Mouse (Mus musculus) heart, adult 2 months (tissue): ENCODE measurements around the gene Gm45837. TPM values are rescaled to one million over a fixed set of nuclear protein-coding genes. Genes with fewer than 3 reads are reported as not detected.
A peak's percentile ranks its signal among the peaks of the same experiment; 100 is the strongest.

ENCODE experiments used
- DNase-seq, 2 experiments: peaks; one replicate each; pipeline ENCODE4 v3.0.0; 2021
- H3K27ac ChIP-seq: fragments of 200-600 bp; 2 replicates; pipeline ENCODE4 v1.8.1; 2022
- H3K27me3 ChIP-seq: fragments of 200-500 bp; 2 replicates; pipeline ENCODE4 v1.6.1; 2012; ENCODE audit warnings: mild to moderate bottlenecking, low read length, inconsistent platforms, mixed read lengths; ENCODE audit not compliant: control insufficient read depth, insufficient read depth
- H3K36me3 ChIP-seq: fragments of 200-500 bp; 2 replicates; pipeline ENCODE4 v1.6.1; 2012; ENCODE audit warnings: low read length, inconsistent platforms; ENCODE audit not compliant: control insufficient read depth, insufficient read depth
- H3K4me1 ChIP-seq: fragments of 200-500 bp; 2 replicates; pipeline ENCODE4 v1.6.1; 2011; ENCODE audit warnings: low read length; ENCODE audit not compliant: control insufficient read depth, insufficient read depth
- H3K4me3 ChIP-seq: fragments of 200-600 bp; 2 replicates; pipeline ENCODE4 v1.8.1; 2022
- H3K79me2 ChIP-seq: fragments of 200-500 bp; replicated peaks from 2 replicates; pipeline ENCODE4 v1.6.1; 2012; ENCODE audit warnings: mild to moderate bottlenecking, inconsistent platforms, low read length, moderate library complexity, mixed read lengths; ENCODE audit not compliant: control insufficient read depth, insufficient read depth
- H3K9ac ChIP-seq: fragments of 200-500 bp; 2 replicates; pipeline ENCODE4 v1.6.1; 2012; ENCODE audit warnings: low read depth, mild to moderate bottlenecking, control low read depth, inconsistent platforms, low read length, mixed read lengths
- CTCF ChIP-seq: fragments of 200-600 bp; IDR thresholded peaks from 2 replicates; pipeline ENCODE4 v1.8.1; 2022; ENCODE audit warnings: antibody characterized with exemption, mild to moderate bottlenecking, moderate library complexity
- EP300 ChIP-seq: fragments of 200-500 bp; IDR thresholded peaks from 2 replicates; pipeline ENCODE4 v1.6.1; 2011; ENCODE audit warnings: low read depth, low read length, control low read depth; ENCODE audit not compliant: insufficient read depth
- POLR2A ChIP-seq: fragments of 200-500 bp; IDR thresholded peaks from 2 replicates; pipeline ENCODE4 v1.6.1; 2011; ENCODE audit warnings: mild to moderate bottlenecking, low read depth, low read length, control low read depth; ENCODE audit not compliant: insufficient read depth
- WGBS: fragments of 180-500 bp; shearing (Covaris S2); methylation state at CpG from one replicate; pipeline ENCODE4 v1.1.7; 2018; 5-methylcytosine and 5-hydroxymethylcytosine counted together
- intact Hi-C: fragments of 180-260 bp; cut with DNase I; formaldehyde crosslinking; loops from one replicate; pipeline ENCODE4 v1.15.1; 2025
- polyA plus RNA-seq: library from polyadenylated mRNA; depleted of rRNA; stranded (reverse); fragments of >200 nt; gene quantifications from 2 replicates; pipeline ENCODE4 v1.2.3, GENCODE M21; 2012
- total RNA-seq, 2 experiments: library from RNA; stranded (reverse); gene quantifications; 2 replicates each; pipeline ENCODE4 v1.2.3; 2021

Gene Gm45837
- total and polyA plus RNA-seq, 3 experiments: not detected

DNA sequence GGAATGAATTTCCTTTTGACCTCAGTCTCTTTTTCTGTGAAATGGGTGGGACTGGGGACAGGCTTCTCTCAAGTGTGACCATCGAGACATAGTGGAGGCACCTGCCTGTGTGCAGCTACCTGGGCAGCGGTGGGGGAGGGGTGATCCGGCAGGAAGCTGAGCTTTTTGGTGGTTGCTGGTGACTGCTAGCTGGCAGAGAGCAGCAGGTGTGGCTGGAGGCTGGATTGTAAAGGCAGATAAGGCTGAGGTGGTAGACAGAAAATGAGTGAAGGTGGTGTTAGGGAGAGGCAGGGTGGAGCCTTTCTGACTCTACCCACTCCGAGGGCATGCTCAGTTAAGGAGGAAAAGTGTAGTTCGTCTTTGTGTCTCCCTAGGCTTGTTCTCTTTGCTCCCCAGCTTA lies 76.4 kb downstream of the Gm45837 start:
- no peak for TF ChIP-seq POLR2A
- no peak for TF ChIP-seq EP300
- no peak for TF ChIP-seq CTCF

DNA sequence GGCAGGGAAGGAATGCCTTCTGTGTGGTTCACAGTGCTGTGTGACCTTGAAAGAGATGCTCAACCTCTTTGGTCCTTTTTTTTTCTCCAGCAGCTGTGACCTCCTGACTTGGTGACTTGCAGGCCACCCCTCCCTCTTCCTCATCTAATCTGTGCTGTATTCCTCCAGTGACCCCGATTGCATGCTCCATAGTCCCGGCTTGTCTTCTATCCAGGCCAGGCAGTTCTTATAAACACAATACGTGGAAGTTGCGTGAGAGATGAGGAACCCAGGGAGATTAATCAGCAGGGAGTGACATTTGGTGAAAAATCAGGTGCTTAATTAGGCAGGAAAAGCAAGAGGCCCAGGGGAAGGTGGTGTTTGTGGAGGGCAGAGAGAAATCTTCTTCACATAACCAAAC lies 80.3 kb downstream of the Gm45837 start:
- intact Hi-C loops: no loop called here

More for the DNA sequence above, 76.4 kb downstream of the Gm45837 start:
- Histone ChIP-seq H3K9ac (no peak overlapping the region), H3K27ac (no peak overlapping the region), H3K79me2 (no peaks in the 10 kb centered on the region), H3K4me3 (no peak overlapping the region), H3K27me3 (no peaks in the 10 kb centered on the region), H3K36me3 (peaks cover 2% of the 10 kb centered on the region), H3K4me1 (peaks cover 20% of the 10 kb centered on the region)
- 88% methylated on average over 5 of the region's 5 CpGs for WGBS
- intact Hi-C loops: no loop called here
- DNase-seq: no peak

GRCm38 (mm10) chr7:101498385-101498784 lies 87.7 kb downstream of the Gm45837 start:
- no peak for DNase-seq
- peaks cover 13% of the 10 kb centered on the region for H3K4me1 ChIP-seq
- H3K27me3 ChIP-seq: no peaks in the 10 kb centered on the region
- TF ChIP-seq CTCF: no peak
- TF ChIP-seq EP300: no peak
- TF ChIP-seq POLR2A: no peak
- peak overlapping the region; percentile 55 for H3K27ac ChIP-seq
- WGBS: 42% methylated on average over 3 of the region's 3 CpGs
- H3K4me3 ChIP-seq: no peak overlapping the region
- H3K9ac ChIP-seq: no peak overlapping the region
- no peaks in the 10 kb centered on the region for H3K36me3 ChIP-seq
- no peaks in the 10 kb centered on the region for H3K79me2 ChIP-seq
- intact Hi-C loops: no loop called here

More for the DNA sequence above, 80.3 kb downstream of the Gm45837 start:
- Histone ChIP-seq H3K36me3 (no peaks in the 10 kb centered on the region; the same call in 1 of the 2 replicates), H3K9ac (no peak overlapping the region), H3K27ac (peak overlapping the region; percentile 33), H3K27me3 (no peaks in the 10 kb centered on the region), H3K79me2 (no peaks in the 10 kb centered on the region), H3K4me3 (no peak overlapping the region), H3K4me1 (peaks cover 5% of the 10 kb centered on the region; the same call in 1 of the 2 replicates)
- DNase-seq: peak in 1 of 2 experiments; percentile 41
- TF ChIP-seq EP300 (peak; percentile 65; the same call in 1 of the 2 replicates), POLR2A (no peak)
- 49% methylated on average over 4 of the region's 4 CpGs for WGBS

GRCm38 (mm10) chr7:101499251-101499650 lies 88.6 kb downstream of the Gm45837 start:
- peaks cover 13% of the 10 kb centered on the region for H3K4me1 ChIP-seq
- 58% methylated on average over 10 of the region's 10 CpGs for WGBS
- H3K9ac ChIP-seq: no peak overlapping the region
- no peaks in the 10 kb centered on the region for H3K79me2 ChIP-seq
- H3K36me3 ChIP-seq: no peaks in the 10 kb centered on the region
- H3K27ac ChIP-seq: no peak overlapping the region
- TF ChIP-seq POLR2A: no peak
- no peak for TF ChIP-seq CTCF
- no peak for TF ChIP-seq EP300
- no peak for DNase-seq
- H3K27me3 ChIP-seq: no peaks in the 10 kb centered on the region
- intact Hi-C loops: no loop called here
- no peak overlapping the region for H3K4me3 ChIP-seq

GRCm38 (mm10) chr7:101499701-101500100 lies 89.0 kb downstream of the Gm45837 start:
- 68% methylated on average over 9 of the region's 9 CpGs for WGBS
- H3K27ac ChIP-seq: no peak overlapping the region; the same call in 1 of the 2 replicates
- H3K27me3 ChIP-seq: no peaks in the 10 kb centered on the region

GRCm38 (mm10) chr7:101501236-101501635 lies 90.5 kb downstream of the Gm45837 start:
- Histone ChIP-seq H3K4me1 (peaks cover 13% of the 10 kb centered on the region), H3K4me3 (no peak overlapping the region), H3K9ac (no peak overlapping the region), H3K27ac (no peak overlapping the region), H3K27me3 (no peaks in the 10 kb centered on the region), H3K79me2 (no peaks in the 10 kb centered on the region), H3K36me3 (no peaks in the 10 kb centered on the region)
- intact Hi-C loops: loop anchor here (2.0 kb wide), 1 partner anchor 26 kb away; no protein-coding TSS in a partner anchor
- TF ChIP-seq CTCF (no peak), POLR2A (no peak), EP300 (no peak)
- WGBS: 88% methylated on average over 6 of the region's 6 CpGs
- no peak for DNase-seq

More at GRCm38 (mm10) chr7:101499701-101500100, 89.0 kb downstream of the Gm45837 start:
- H3K4me3 ChIP-seq: no peak overlapping the region
- no peaks in the 10 kb centered on the region for H3K79me2 ChIP-seq
- no peak for DNase-seq
- intact Hi-C loops: loop anchor here (2.0 kb wide), 1 partner anchor 25 kb away; no protein-coding TSS in a partner anchor
- no peak overlapping the region for H3K9ac ChIP-seq
- H3K4me1 ChIP-seq: peaks cover 13% of the 10 kb centered on the region
- no peaks in the 10 kb centered on the region for H3K36me3 ChIP-seq
- TF ChIP-seq EP300: no peak
- TF ChIP-seq POLR2A: no peak
- no peak for TF ChIP-seq CTCF
